Mouse (Mus musculus) MEL (cell line): Measurements from ENCODE around the gene Pdk2.

Source experiments
- CTCF ChIP-seq, 3 experiments: IDR thresholded peaks in 2 of 3; conservative IDR thresholded peaks in 1 of 3; 2 replicates each; pipeline ENCODE4 v1.5.1; 2011 to 2012; ENCODE audit warnings: low read length in 3 of 3, low read depth in 2 of 3, mild to moderate bottlenecking in 2 of 3, improper control_type of control experiment in 1 of 3, inconsistent platforms in 1 of 3, mixed read lengths in 1 of 3, moderate library complexity in 1 of 3; ENCODE audit not compliant: control insufficient read depth in 1 of 3, insufficient read depth in 1 of 3, poor library complexity in 1 of 3, severe bottlenecking in 1 of 3
- ELF1 ChIP-seq: IDR thresholded peaks from 2 replicates; pipeline ENCODE4 v1.6.1; 2014; ENCODE audit warnings: low read depth, mild to moderate bottlenecking, inconsistent platforms, low read length, improper control_type of control experiment, moderate library complexity
- MXI1 ChIP-seq: IDR thresholded peaks from 2 replicates; pipeline ENCODE4 v1.6.1; 2011; ENCODE audit warnings: mild to moderate bottlenecking, low read depth, low read length, improper control_type of control experiment
- POLR2A ChIP-seq, 2 experiments: IDR thresholded peaks; 2 replicates each; pipeline ENCODE4 v1.6.1; 2011 to 2012; ENCODE audit warnings: low read length in 2 of 2, mild to moderate bottlenecking in 2 of 2, control low read depth in 1 of 2, improper control_type of control experiment in 1 of 2, low read depth in 1 of 2, moderate library complexity in 1 of 2; ENCODE audit not compliant: control insufficient read depth in 1 of 2, insufficient read depth in 1 of 2, poor library complexity in 1 of 2
- USF2 ChIP-seq, 2 experiments: IDR thresholded peaks; 2 replicates each; pipeline ENCODE4 v1.6.1; 2011 to 2012; ENCODE audit warnings: improper control_type of control experiment in 2 of 2, low read length in 2 of 2, borderline replicate concordance in 1 of 2, inconsistent platforms in 1 of 2, low read depth in 1 of 2, mild to moderate bottlenecking in 1 of 2; ENCODE audit not compliant: insufficient read depth in 1 of 2

- TF ChIP-seq POLR2A (IDR thresholded peaks at IDR 0.05; ENCODE audit: control insufficient read depth in 1 of 2, insufficient read depth in 1 of 2, low read depth in 1 of 2, low read length in 2 of 2, poor library complexity in 1 of 2): no peak
- no peak for TF ChIP-seq MXI1
- TF ChIP-seq USF2 (IDR thresholded peaks at IDR 0.05; ENCODE audit: borderline replicate concordance in 1 of 2, insufficient read depth in 1 of 2, low read depth in 1 of 2, low read length in 2 of 2): no peak
- no peak for TF ChIP-seq CTCF (IDR thresholded peaks at IDR 0.05 in 2 of 3, conservative IDR thresholded peaks at IDR 0.05 in 1 of 3; ENCODE audit: control insufficient read depth in 1 of 3, insufficient read depth in 1 of 3, low read depth in 2 of 3, low read length in 3 of 3, poor library complexity in 1 of 3, severe bottlenecking in 1 of 3)
- TF ChIP-seq ELF1: no peak
These were observed 28.2 kb upstream of the Pdk2 start for GRCm38 (mm10) chr11:95069226-95069957.
